Comparison of ENCODE assay signal across 15 mouse cellular contexts in the genomic region with DNA sequence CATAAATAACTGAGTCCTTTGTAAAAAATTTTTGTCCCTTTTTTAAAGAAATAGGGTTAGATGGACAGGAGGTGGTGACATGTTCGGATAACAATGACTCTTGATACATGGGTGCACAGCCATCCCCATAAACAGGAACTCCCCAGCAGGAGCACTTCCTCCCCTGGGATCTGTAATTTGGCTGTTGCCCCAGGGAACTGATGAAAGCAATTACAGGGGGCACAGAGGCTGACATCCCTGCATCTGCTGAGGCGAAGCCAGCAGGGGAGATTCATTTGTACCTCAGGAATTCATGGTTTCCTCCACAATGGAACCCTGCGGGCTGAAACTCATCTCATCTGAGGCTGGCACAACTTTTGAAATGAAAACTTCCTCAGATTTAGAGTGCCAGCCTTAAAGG.
DNase-seq lines count a peak whose midpoint lies in the region; ATAC-seq lines count a peak whose summit lies in the region.
"Had no signal": no experiment of that assay in that cellular context is flagged by ENCODE, and none has a peak within 500 bp of the region (broad histone marks: within the 10 kb centered on the region; RNA-seq: fewer than 3 reads in every experiment).

No protein-coding gene starts in this region.

- no peak overlapping the region for H3K9ac ChIP-seq in forebrain, embryonic 12.5 days
- H3K9ac ChIP-seq in embryonic facial prominence, embryonic 11.5 days (replicated peaks; ENCODE audit: low read length): no peak overlapping the region
- H3K9ac ChIP-seq: forebrain, embryonic 13.5 days; limb, embryonic 13.5 days; stomach, embryonic 15.5 days had no signal

- H3K27ac ChIP-seq in forebrain, embryonic 10.5 days: peak overlapping the region; percentile 15; the same call in 1 of the 2 replicates
- H3K27ac ChIP-seq in forebrain, embryonic 12.5 days: no peak overlapping the region
- H3K27ac ChIP-seq in embryonic facial prominence, embryonic 11.5 days (replicated peaks; ENCODE audit: low read depth, low read length): no peak overlapping the region
- H3K27ac ChIP-seq: forebrain, embryonic 13.5 days; limb, embryonic 13.5 days; stomach, embryonic 15.5 days had no signal

- no peak overlapping the region for H3K4me2 ChIP-seq in forebrain, embryonic 12.5 days
- no peak overlapping the region for H3K4me2 ChIP-seq in embryonic facial prominence, embryonic 11.5 days (ENCODE audit: low read depth, low read length)
- H3K4me2 ChIP-seq: forebrain, embryonic 13.5 days; limb, embryonic 13.5 days; stomach, embryonic 15.5 days had no signal

- peaks cover 40% of the 10 kb centered on the region for H3K4me1 ChIP-seq in forebrain, embryonic 10.5 days
- peaks cover 12% of the 10 kb centered on the region; the same call in 1 of the 2 replicates for H3K4me1 ChIP-seq in forebrain, embryonic 12.5 days
- peaks cover 6% of the 10 kb centered on the region for H3K4me1 ChIP-seq in embryonic facial prominence, embryonic 11.5 days (ENCODE audit: control insufficient read depth, insufficient read depth, low read length)
- H3K4me1 ChIP-seq: stomach, embryonic 15.5 days had no signal

- 19% methylated on average over 3 of the region's 3 CpGs for WGBS in forebrain, embryonic 10.5 days
- 24% methylated on average over 3 of the region's 3 CpGs for WGBS in forebrain, embryonic 12.5 days
- 15% methylated on average over 3 of the region's 3 CpGs for WGBS in embryonic facial prominence, embryonic 11.5 days

- no peak for ATAC-seq in forebrain, embryonic 12.5 days (ENCODE audit: low FRiP score)
- no peak for ATAC-seq in embryonic facial prominence, embryonic 11.5 days (replicated peaks; ENCODE audit: insufficient number of reproducible peaks, low FRiP score, low TSS enrichment, low read depth)
- ATAC-seq: forebrain, embryonic 13.5 days had no signal

- H3K4me3 ChIP-seq in forebrain, embryonic 10.5 days: no peak overlapping the region
- H3K4me3 ChIP-seq in forebrain, embryonic 12.5 days (replicated peaks): no peak overlapping the region
- H3K4me3 ChIP-seq in embryonic facial prominence, embryonic 11.5 days (ENCODE audit: low read depth, low read length): no peak overlapping the region
- H3K4me3 ChIP-seq: forebrain, embryonic 13.5 days; limb, embryonic 13.5 days; stomach, embryonic 15.5 days had no signal

- H3K27me3 ChIP-seq in forebrain, embryonic 10.5 days (ENCODE audit: poor library complexity, severe bottlenecking): no peaks in the 10 kb centered on the region
- H3K27me3 ChIP-seq in forebrain, embryonic 12.5 days: no peaks in the 10 kb centered on the region
- no peaks in the 10 kb centered on the region for H3K27me3 ChIP-seq in embryonic facial prominence, embryonic 11.5 days (ENCODE audit: control insufficient read depth, insufficient read depth, low read length)
- H3K27me3 ChIP-seq: forebrain, embryonic 13.5 days; limb, embryonic 13.5 days; stomach, embryonic 15.5 days had no signal

- DNase-seq in forebrain, embryonic 10.5 days (ENCODE audit: extremely low spot score, low spot score): no peak
- DNase-seq in NIH3T3 (ENCODE audit: low read depth): peak; percentile 12
- DNase-seq in embryonic facial prominence, embryonic 11.5 days (ENCODE audit: low spot score): peak; percentile 41
- peak; percentile 41 to 54 for DNase-seq in kidney, adult 8-10 months
- no peak for DNase-seq in neural tube, embryonic 10.5 days (ENCODE audit: extremely low spot score, low spot score)
- no peak for DNase-seq in natural killer cell, adult 2 months (ENCODE audit: low spot score in 2 of 2)
- no peak for DNase-seq in urinary bladder, postnatal 4 days (ENCODE audit: low spot score in 2 of 2)
- DNase-seq: cerebellum, adult 11-12 months; lung, adult 2 months; right cerebral cortex, postnatal 4 days; thymus, postnatal 36 days had no signal

- H3K9me3 ChIP-seq in forebrain, embryonic 10.5 days: no peaks in the 10 kb centered on the region
- no peaks in the 10 kb centered on the region for H3K9me3 ChIP-seq in forebrain, embryonic 12.5 days
- H3K9me3 ChIP-seq in embryonic facial prominence, embryonic 11.5 days (replicated peaks; ENCODE audit: control insufficient read depth, low read length): no peaks in the 10 kb centered on the region
- H3K9me3 ChIP-seq: forebrain, embryonic 13.5 days; limb, embryonic 13.5 days; stomach, embryonic 15.5 days had no signal

- no peaks in the 10 kb centered on the region for H3K36me3 ChIP-seq in forebrain, embryonic 10.5 days (replicated peaks)
- no peaks in the 10 kb centered on the region for H3K36me3 ChIP-seq in forebrain, embryonic 12.5 days (replicated peaks)
- no peaks in the 10 kb centered on the region for H3K36me3 ChIP-seq in embryonic facial prominence, embryonic 11.5 days (replicated peaks; ENCODE audit: control insufficient read depth, insufficient read depth, low read depth, low read length)
- H3K36me3 ChIP-seq: limb, embryonic 13.5 days; stomach, embryonic 15.5 days had no signal

Comparison
In these comparisons a context has a peak if more than half of its experiments do, and no peak if none do; other contexts are left out.
1. DNase-seq: peak in NIH3T3 (single experiment), embryonic facial prominence, embryonic 11.5 days (single experiment) and kidney, adult 8-10 months (2 of 2); none in forebrain, embryonic 10.5 days (single experiment), neural tube, embryonic 10.5 days (single experiment), natural killer cell, adult 2 months (0 of 2) and urinary bladder, postnatal 4 days (0 of 2).